Mouse (Mus musculus): ENCODE measurements around the gene Tmem94.
A peak's percentile ranks its signal among the peaks of the same experiment; 100 is the strongest.
"Not testable (repeated sequence)": the region's sequence is repeated elsewhere in the genome, so short reads cannot be mapped to it uniquely, and the experiment has no call there.

The Tmem94 gene

GRCm38 (mm10) chr11:115765103-115765606 lies at the start of gene Tmem94:
Gene Tmem94, plus strand, starts transcription at chr11:115765433.
- DNase-seq, result peak; percentile 96

DNA sequence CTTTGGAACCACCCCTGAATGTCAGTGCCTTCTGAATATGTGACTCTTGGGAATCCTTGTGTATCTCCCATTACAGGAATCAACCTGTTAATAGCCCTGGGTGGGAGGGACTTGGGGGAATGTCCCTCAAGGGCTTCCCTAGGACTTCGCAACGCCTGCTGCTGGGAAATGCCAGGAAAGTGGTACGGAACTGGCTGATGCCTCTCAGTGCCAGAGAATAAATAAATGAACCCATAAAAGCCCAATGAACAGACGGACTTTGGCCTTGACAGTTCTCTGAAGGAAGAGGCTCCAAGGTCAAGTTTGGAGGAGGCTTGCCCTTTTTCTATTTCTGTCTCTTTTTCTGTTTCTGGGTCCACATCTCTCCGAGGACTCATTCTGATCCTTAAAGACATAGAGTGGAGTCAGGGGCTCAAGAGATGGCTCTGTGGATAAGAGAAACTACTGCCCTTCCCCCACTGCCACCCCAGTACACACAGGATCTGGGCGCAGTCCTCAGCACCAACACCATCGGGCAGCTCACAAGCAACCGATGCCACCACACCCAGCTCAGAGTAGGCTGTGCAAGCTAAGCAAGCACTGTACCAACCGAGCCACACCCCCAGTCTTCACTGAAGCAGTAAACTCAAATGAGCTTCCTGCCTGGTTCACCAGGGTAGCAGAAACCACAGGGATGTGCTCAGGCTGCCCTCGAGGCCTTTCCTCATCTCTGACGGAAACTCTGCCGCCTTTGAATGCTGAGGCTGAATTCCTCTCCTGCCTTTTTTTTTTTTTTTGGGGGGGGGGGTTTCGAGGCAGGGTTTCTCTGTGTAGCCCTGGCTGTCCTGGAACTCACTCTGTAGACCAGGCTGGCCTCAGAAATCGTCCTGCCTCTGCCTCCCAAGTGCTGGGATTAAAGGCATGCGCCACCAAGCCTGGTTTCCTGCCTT lies 48.6 kb upstream of the Tmem94 start:
- DNase-seq, result no peak

DNA sequence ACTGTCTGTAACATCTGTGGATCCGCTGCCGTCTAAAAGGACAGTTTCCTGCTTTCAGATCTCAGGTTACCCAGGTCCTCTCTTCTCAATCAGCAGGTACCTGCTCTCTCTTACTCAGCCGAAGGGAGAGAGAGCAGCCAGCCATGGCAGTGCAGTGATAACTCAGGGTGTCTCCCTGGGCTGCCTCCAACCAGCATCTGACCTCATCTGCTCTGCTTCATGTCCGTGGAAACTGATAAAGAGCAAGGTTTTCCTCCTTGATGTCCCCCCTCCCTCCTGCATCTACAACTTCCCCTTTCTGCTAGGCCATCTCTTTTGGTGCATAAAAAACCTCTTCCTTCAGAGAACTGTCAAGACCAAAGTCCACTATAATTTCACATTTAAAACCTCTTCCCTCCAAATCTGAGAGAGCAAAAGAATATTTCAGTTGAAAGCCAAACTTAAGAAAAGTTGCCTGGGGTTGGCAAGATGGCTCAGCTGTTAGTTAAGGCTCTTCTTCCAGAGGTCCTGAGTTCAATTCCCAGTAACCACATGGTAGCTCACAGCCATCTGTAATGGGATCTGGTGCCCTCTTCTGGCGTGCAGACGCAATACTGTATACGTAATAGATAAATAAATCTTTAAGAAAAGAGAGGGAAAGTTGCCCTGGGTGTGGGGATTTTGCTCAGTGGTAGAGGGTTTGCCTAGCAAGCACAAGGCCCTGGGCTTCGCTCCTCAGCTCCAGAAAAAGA lies 47.4 kb upstream of the Tmem94 start:
- DNase-seq, result no peak

GRCm38 (mm10) chr11:115722638-115723037 lies 42.6 kb upstream of the Tmem94 start:
- peak; percentile 85 to 86 for DNase-seq

- no peak for DNase-seq
These were observed 42.0 kb upstream of the Tmem94 start for GRCm38 (mm10) chr11:115723231-115723630.

DNA sequence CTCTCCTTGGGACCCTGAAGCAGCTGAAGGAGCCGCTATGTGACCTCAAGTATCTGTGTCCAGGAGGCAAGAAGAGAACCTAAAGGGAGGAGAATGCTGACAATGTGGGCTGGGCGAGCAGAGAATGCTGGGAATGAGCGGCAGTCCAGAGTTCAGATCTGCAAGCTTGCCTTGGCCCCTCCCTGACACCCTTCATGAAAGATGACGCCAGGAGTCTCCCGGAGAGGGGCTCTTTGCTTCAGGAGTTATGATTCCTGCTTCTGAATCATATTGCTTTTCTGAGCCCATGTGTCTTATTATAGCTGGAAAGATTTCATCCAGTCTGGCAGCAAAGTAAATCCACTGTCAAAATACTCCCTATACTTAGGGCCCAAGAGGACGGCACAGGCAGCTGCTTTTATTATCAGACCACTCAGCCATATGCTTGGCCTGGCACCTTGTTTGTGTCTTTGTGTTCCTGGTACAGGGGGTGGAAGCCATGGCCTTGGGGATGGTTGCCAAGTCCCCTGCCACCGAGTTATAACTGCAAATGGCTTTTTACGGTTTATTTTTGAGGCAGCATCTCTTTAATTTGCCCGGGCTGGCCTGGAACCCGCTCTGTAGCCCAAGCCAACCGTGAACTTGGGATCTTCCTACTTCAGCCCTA lies 31.1 kb upstream of the Tmem94 start:
- DNase-seq, result peak; percentile 41 to 48

- no peak for DNase-seq
These were observed 27.5 kb upstream of the Tmem94 start for GRCm38 (mm10) chr11:115737608-115738208.

- DNase-seq, result peak; percentile 37 to 56
These were observed 26.9 kb upstream of the Tmem94 start for GRCm38 (mm10) chr11:115738275-115738885.

DNA sequence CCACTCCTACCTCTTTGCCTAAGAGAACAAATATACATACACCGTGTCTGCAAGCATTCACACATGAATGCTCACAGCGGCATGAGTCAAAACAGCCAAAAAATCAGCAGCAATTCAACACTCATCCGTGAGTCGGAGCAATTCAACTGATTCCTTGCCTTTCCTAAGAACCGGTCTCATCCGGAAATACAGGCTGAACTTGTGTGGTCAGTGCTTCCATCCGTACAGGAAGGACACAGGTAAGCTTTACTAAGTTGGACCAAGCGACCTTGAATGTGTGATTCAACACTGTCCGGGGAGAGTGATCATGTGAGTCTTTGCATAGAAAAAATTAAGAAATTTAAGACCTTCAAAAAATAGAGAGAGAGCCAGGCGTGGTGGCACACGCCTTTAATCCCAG lies 24.2 kb upstream of the Tmem94 start:
- peak; percentile 31 to 48 for DNase-seq

DNA sequence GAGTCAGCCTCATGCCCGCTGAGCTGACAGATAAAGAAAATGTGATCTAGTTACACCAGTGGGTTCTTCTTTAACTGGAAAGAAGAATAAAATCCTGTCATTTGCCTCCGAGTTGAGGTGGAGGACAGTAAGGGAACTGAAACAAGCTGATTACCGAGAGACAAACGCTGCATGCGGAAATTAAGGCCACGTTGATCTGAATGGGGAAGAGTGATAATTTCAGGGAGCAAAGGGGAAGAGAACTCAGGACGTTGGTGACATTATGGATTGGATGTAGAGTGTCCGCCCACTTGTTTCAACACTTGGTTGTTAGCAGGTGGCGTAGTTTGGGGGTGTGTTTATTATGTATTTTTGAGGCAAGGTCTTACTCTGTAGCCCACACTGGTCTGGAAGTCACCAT lies 22.3 kb upstream of the Tmem94 start:
- DNase-seq, result no peak

- DNase-seq, result no peak
These were observed 20.8 kb upstream of the Tmem94 start for GRCm38 (mm10) chr11:115744385-115744784.

DNA sequence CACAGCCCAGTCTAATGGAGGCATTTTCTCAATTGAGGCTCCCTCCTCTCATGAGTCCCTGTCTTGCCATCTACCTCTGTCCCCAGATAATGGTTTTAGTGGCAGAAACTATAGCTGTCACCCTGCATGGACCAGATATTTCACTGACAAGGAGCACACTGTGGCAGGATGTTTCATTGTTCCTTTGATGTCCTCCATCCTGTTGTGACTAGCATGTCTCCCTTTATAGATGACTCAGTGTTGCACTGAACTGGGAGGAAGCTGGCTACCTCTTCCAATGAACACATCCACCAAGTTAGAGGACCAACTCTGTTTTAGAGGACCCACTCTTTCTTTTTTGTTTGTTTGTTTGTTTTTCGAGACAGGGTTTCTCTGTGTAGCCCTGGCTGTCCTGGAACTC lies 19.1 kb upstream of the Tmem94 start:
- no peak for DNase-seq

GRCm38 (mm10) chr11:115746762-115747161 lies 18.5 kb upstream of the Tmem94 start:
- no peak for DNase-seq

GRCm38 (mm10) chr11:115747351-115747750 lies 17.9 kb upstream of the Tmem94 start:
- no peak for DNase-seq

DNA sequence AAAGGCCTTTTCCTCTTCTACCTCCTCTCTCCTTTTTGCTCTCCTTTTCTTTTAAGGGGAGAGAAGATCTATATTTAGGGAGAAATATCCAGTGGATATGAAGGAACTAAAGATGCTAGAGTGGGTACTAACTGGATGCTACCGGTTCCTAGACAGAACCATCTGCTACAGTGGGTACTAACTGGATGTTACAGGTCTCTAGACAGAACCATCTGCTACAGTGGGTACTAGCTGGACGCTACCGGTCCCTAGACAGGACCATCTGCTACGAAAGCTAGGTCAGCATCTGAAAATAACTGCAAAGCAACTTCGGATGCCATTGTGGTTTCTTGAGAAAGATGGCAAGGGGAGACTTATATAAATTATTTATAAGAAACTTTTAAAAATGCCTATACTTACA lies 15.4 kb upstream of the Tmem94 start:
- no peak for DNase-seq

DNA sequence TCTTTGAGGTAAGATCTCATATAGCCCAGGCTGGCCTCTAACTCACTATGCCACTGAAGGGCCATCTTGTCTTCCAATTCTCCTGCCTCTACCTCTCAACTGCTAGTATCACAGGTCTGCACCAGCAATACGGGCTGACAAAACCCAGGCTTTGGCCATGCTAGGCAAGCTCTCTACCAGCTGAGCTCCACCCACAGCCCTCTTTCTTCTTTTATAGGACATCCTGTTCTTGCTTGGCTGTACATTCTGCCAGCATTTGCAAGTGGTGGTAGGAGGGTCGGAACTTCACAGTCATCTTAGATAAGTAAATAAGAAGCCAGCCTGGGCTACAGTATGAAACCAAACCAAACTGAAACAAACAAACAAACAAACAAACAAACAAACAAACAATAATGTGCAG lies 13.5 kb upstream of the Tmem94 start:
- DNase-seq, result no peak

GRCm38 (mm10) chr11:115752653-115753052 lies 12.6 kb upstream of the Tmem94 start:
- DNase-seq, result no peak

GRCm38 (mm10) chr11:115753485-115753884 lies 11.7 kb upstream of the Tmem94 start:
- no peak for DNase-seq

DNA sequence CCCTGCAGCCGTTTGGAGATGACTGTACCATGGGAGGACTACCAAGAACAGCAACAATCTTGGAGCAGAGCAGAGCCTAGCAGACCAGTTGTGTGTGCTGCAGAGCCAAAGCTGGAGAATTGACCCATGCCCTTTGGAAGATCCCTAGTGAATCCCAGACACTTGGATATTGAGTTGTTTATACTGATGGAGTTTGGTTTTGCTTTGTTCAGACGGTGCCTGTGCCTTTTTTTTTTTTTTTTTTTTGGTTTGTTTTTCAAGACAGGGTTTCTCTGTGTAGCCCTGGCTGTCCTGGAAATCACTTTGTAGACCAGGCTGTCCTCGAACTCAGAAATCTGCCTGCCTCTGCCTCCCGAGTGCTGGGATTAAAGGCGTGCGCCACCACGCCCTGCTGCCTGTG lies 3.1 kb upstream of the Tmem94 start:
- not testable (repeated sequence) for DNase-seq

DNA sequence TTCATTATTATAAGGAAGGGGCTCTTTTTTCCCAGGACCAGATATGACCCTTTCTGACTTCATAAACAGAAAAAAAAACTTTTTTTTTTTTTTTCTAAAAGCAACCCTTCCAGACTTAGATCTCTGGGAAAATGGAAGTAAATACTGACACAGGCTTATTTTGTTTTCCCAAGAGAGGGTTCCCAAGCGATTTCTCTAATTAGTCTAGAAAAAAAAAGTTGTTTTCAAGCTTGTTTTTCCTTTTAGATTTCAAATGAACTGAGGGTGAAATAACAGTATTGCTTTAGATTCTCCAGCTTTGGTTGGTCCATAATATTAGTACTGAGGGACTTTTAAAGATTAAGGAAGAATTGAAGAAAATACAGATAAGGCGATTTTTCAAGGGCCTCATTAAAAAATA lies 535 bp upstream of the Tmem94 start:
- no peak for DNase-seq

GRCm38 (mm10) chr11:115765607-115766141 lies 441 bp downstream of the Tmem94 start:
- DNase-seq, result peak; percentile 64 to 71

DNA sequence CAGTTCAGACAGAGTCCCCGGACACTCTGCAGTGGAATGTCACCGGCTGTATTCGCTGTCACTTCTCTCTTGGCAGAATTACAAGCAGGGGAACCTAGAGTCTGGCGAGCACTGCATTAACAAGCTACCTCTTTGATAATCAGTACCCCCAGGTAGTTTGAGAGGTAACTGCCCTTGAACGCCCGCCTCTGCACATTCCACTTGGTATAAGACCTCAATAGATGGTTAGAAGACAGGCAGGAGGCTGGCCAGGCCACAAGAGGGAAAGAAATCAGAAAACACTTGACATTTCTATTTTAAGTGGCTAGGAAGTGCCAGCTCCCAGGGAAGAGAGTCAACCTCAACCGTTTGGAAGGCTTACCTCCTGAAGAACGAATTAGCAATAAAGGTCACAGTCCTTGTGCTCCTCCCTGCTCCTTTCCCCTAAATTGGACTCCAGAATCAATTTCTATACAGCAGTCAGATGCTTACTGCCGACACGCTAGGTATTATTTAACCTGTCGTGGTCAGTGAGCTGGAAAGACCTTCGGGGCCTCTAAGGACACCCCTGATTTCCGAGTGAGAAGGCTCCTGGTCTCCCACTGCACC lies 1.2 kb downstream of the Tmem94 start:
- DNase-seq, result peak; percentile 64 to 73

Measured in lung, adult 18-20 months (tissue).